Mouse (Mus musculus): ENCODE data around the gene Kif2a. TPM values are rescaled to one million over a fixed set of nuclear protein-coding genes. Genes with fewer than 3 reads are reported as not detected.
"Not testable (repeated sequence)": the region's sequence is repeated elsewhere in the genome, so short reads cannot be mapped to it uniquely, and the experiment has no call there.

Kif2a gene
- polyA plus RNA-seq, 1 experiment from 2014 or later, result 30.6 TPM

- Histone ChIP-seq H3K4me3 (replicated peaks) (peak overlapping the region; percentile 49), H3K27ac (replicated peaks) (peak overlapping the region; percentile 70), H3K36me3 (replicated peaks) (peaks cover 31% of the 10 kb centered on the region), H3K9me3 (replicated peaks) (no peaks in the 10 kb centered on the region), H3K4me2 (peak overlapping the region; percentile 51), H3K4me1 (replicated peaks) (peaks cover 56% of the 10 kb centered on the region), H3K27me3 (no peaks in the 10 kb centered on the region), H3K9ac (0 out of 2 replicates have a peak overlapping the region, but pooled peaks have one; percentile 10)
- ATAC-seq (ENCODE audit: insufficient read depth), result no peak
- 46% methylated on average over 2 of the region's 2 CpGs for WGBS (ENCODE audit: insufficient replicate concordance)
Observed at GRCm38 (mm10) chr13:107019443-107019842, 2.5 kb downstream of the Kif2a start.

- Histone ChIP-seq H3K9me3 (replicated peaks) (no peaks in the 10 kb centered on the region), H3K27me3 (no peaks in the 10 kb centered on the region), H3K36me3 (replicated peaks) (peaks cover 34% of the 10 kb centered on the region), H3K4me3 (replicated peaks) (no peak overlapping the region), H3K27ac (replicated peaks) (no peak overlapping the region; the same call in 1 of the 2 replicates), H3K4me2 (no peak overlapping the region), H3K4me1 (replicated peaks) (peaks cover 79% of the 10 kb centered on the region), H3K9ac (no peak overlapping the region)
- no peak for ATAC-seq (ENCODE audit: insufficient read depth)
- WGBS (ENCODE audit: insufficient replicate concordance), result 65% methylated on average over 2 of the region's 2 CpGs
Observed at GRCm38 (mm10) chr13:107013926-107014325, 8.0 kb downstream of the Kif2a start.

GRCm38 (mm10) chr13:107011618-107012017 lies 10.3 kb downstream of the Kif2a start:
- Histone ChIP-seq H3K27ac (replicated peaks) (no peak overlapping the region), H3K4me3 (replicated peaks) (no peak overlapping the region), H3K9me3 (replicated peaks) (no peaks in the 10 kb centered on the region), H3K9ac (no peak overlapping the region), H3K4me2 (no peak overlapping the region), H3K4me1 (replicated peaks) (peaks cover 77% of the 10 kb centered on the region), H3K27me3 (no peaks in the 10 kb centered on the region), H3K36me3 (replicated peaks) (peaks cover 20% of the 10 kb centered on the region)
- 66% methylated on average over 2 of the region's 2 CpGs for WGBS (ENCODE audit: insufficient replicate concordance)
- peak; percentile 49; the same call in 1 of the 2 replicates for ATAC-seq (ENCODE audit: insufficient read depth)

DNA sequence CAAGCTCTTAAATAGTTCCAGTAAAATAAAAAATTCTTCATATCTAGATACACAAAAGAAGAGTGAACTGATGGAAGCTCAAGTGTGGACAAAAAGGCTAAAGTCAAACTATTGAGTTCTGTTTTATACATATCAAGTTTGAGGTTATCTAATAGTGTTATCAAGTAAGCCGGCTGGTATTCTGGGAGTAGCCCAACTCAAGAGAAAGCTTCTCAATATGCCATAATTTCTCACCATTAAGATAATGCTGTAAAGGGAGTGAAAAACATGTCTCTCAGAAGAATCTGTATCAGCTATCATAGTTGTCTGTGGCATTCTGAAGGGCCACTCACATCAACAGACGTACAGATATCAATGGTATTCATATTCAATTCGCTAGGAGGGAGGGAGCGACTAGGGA lies 13.8 kb downstream of the Kif2a start:
- WGBS (ENCODE audit: insufficient replicate concordance), result 33% methylated on average over 4 of the region's 4 CpGs
- Histone ChIP-seq H3K9me3 (replicated peaks) (no peaks in the 10 kb centered on the region), H3K4me1 (replicated peaks) (peaks cover 61% of the 10 kb centered on the region), H3K9ac (no peak overlapping the region), H3K4me3 (replicated peaks) (no peak overlapping the region), H3K27ac (replicated peaks) (peak overlapping the region; percentile 55), H3K27me3 (no peaks in the 10 kb centered on the region), H3K36me3 (replicated peaks) (no peaks in the 10 kb centered on the region), H3K4me2 (peak overlapping the region; percentile 34)
- no peak for ATAC-seq (ENCODE audit: insufficient read depth)

GRCm38 (mm10) chr13:107003211-107003610 lies 18.7 kb downstream of the Kif2a start:
- 85% methylated on average over 2 of the region's 2 CpGs for WGBS (ENCODE audit: insufficient replicate concordance)
- peaks cover 69% of the 10 kb centered on the region for H3K4me1 ChIP-seq (replicated peaks)

GRCm38 (mm10) chr13:106998671-106999070 lies 23.3 kb downstream of the Kif2a start:
- Histone ChIP-seq H3K27ac (replicated peaks) (peak overlapping the region; percentile 94), H3K4me2 (peak overlapping the region; percentile 61), H3K9me3 (replicated peaks) (no peaks in the 10 kb centered on the region), H3K4me1 (replicated peaks) (peaks cover 86% of the 10 kb centered on the region), H3K36me3 (replicated peaks) (0 out of 2 replicates have a peak, but pooled peaks cover 6% of the 10 kb centered on the region), H3K4me3 (replicated peaks) (peak overlapping the region; percentile 26), H3K9ac (peak overlapping the region; percentile 26; the same call in 1 of the 2 replicates), H3K27me3 (no peaks in the 10 kb centered on the region)
- 12% methylated on average over 5 of the region's 5 CpGs for WGBS (ENCODE audit: insufficient replicate concordance)
- ATAC-seq (ENCODE audit: insufficient read depth), result peak; percentile 98

More at GRCm38 (mm10) chr13:107003211-107003610, 18.7 kb downstream of the Kif2a start:
- Histone ChIP-seq H3K27me3 (no peaks in the 10 kb centered on the region), H3K4me2 (no peak overlapping the region), H3K36me3 (replicated peaks) (no peaks in the 10 kb centered on the region), H3K4me3 (replicated peaks) (no peak overlapping the region), H3K9ac (no peak overlapping the region), H3K9me3 (replicated peaks) (no peaks in the 10 kb centered on the region), H3K27ac (replicated peaks) (peak overlapping the region; percentile 16; the same call in 1 of the 2 replicates)
- ATAC-seq (ENCODE audit: insufficient read depth), result no peak

DNA sequence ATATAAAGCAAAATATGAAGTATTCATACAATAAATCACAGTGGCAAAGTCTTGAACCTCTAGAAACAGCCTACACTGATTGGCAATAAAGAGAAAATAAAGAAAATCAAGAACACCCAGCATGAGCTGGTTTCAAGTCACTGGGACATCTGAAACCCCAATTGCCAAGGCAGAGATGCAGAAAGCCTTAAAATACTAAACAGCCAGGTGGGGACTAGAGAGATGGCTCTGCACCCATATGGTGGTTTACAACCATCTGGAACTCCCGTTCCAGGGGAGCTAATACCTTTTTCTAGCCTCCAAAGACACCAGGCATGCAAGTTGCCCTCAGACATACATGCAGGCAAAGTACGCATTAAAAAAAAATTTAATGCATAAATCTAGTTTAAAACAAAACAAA lies 23.9 kb downstream of the Kif2a start:
- Histone ChIP-seq H3K9ac (peak overlapping the region; percentile 37), H3K4me2 (peak overlapping the region; percentile 61), H3K4me3 (replicated peaks) (no peak overlapping the region), H3K27ac (replicated peaks) (peak overlapping the region; percentile 94), H3K27me3 (no peaks in the 10 kb centered on the region), H3K4me1 (replicated peaks) (peaks cover 83% of the 10 kb centered on the region), H3K36me3 (replicated peaks) (peaks cover 12% of the 10 kb centered on the region), H3K9me3 (replicated peaks) (no peaks in the 10 kb centered on the region)
- WGBS (ENCODE audit: insufficient replicate concordance), result 64% methylated on average over 2 of the region's 2 CpGs
- ATAC-seq (ENCODE audit: insufficient read depth), result no peak

- H3K27ac ChIP-seq (replicated peaks), result peak overlapping the region; percentile 94
- WGBS (ENCODE audit: insufficient replicate concordance), result 77% methylated on average over 4 of the region's 4 CpGs
- peaks cover 17% of the 10 kb centered on the region for H3K36me3 ChIP-seq (replicated peaks)
- not testable (repeated sequence) for H3K27me3 ChIP-seq; ATAC-seq (ENCODE audit: insufficient read depth); H3K4me3 ChIP-seq (replicated peaks); H3K9me3 ChIP-seq (replicated peaks)
- peaks cover 78% of the 10 kb centered on the region for H3K4me1 ChIP-seq (replicated peaks)
- 0 out of 2 replicates have a peak overlapping the region, but pooled peaks have one; percentile 23 for H3K9ac ChIP-seq
- peak overlapping the region; percentile 61 for H3K4me2 ChIP-seq
Observed at GRCm38 (mm10) chr13:106997557-106997956, 24.4 kb downstream of the Kif2a start.

- WGBS (ENCODE audit: insufficient replicate concordance), result 34% methylated on average over 2 of the region's 2 CpGs
Observed at GRCm38 (mm10) chr13:106996891-106997290, 25.0 kb downstream of the Kif2a start.

DNA sequence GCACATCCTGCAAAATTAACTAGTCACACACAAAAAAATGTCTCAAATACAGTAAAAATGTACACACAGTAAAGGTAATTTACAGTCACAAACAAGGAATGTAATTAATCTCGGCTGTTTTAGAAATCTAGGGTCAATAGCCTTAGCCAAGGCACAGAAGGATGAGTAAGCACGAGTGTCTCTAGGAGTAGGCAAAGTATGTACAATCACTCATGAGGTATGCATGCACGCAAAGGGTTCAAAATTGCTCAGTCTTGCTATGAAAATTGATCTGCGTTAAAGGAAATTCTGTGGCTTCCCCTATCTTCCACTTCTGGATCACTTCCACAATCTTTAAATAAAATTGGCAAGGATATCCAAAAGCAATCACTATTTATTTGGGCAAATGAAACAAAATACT lies 60.4 kb downstream of the Kif2a start:
- no peak for ATAC-seq (ENCODE audit: insufficient read depth)
- Histone ChIP-seq H3K9ac (no peak overlapping the region), H3K4me1 (replicated peaks) (no peaks in the 10 kb centered on the region), H3K27me3 (no peaks in the 10 kb centered on the region), H3K36me3 (replicated peaks) (peaks cover 71% of the 10 kb centered on the region), H3K4me2 (no peak overlapping the region), H3K27ac (replicated peaks) (no peak overlapping the region), H3K4me3 (replicated peaks) (no peak overlapping the region), H3K9me3 (replicated peaks) (no peaks in the 10 kb centered on the region)
- WGBS (ENCODE audit: insufficient replicate concordance), result 83% methylated on average over 4 of the region's 4 CpGs

More at GRCm38 (mm10) chr13:106996891-106997290, 25.0 kb downstream of the Kif2a start:
- Histone ChIP-seq H3K27me3 (no peaks in the 10 kb centered on the region), H3K4me3 (replicated peaks) (no peak overlapping the region), H3K9ac (0 out of 2 replicates have a peak overlapping the region, but pooled peaks have one; percentile 23), H3K27ac (replicated peaks) (peak overlapping the region; percentile 94), H3K4me1 (replicated peaks) (peaks cover 73% of the 10 kb centered on the region), H3K4me2 (peak overlapping the region; percentile 38), H3K36me3 (replicated peaks) (peaks cover 24% of the 10 kb centered on the region), H3K9me3 (replicated peaks) (no peaks in the 10 kb centered on the region)
- ATAC-seq (ENCODE audit: insufficient read depth), result no peak

DNA sequence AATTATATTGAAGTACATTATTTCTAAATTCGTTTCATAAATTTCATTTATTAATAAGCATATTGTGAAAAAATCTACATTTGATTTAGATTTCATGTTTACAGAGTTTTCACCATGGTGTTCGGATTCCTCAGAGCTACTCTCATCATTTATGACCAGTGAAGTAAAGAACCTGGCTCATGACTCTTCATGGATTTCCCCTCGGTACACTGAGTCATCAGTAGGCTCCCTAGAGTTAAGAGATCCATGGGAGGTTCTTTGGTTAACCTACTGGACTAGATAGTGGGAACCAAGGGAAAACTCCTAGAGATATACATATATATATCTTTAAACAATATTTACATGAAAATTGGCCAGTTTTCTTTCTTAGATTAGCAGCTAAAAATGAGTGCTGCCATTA lies 61.4 kb downstream of the Kif2a start:
- ATAC-seq (ENCODE audit: insufficient read depth), result no peak
- H3K27me3 ChIP-seq, result no peaks in the 10 kb centered on the region
- H3K4me1 ChIP-seq (replicated peaks), result no peaks in the 10 kb centered on the region
- H3K4me3 ChIP-seq (replicated peaks), result no peak overlapping the region
- no peaks in the 10 kb centered on the region for H3K9me3 ChIP-seq (replicated peaks)
- H3K4me2 ChIP-seq, result no peak overlapping the region
- peaks cover 74% of the 10 kb centered on the region for H3K36me3 ChIP-seq (replicated peaks)
- H3K27ac ChIP-seq (replicated peaks), result no peak overlapping the region
- WGBS (ENCODE audit: insufficient replicate concordance), result 86% methylated on average over 3 of the region's 3 CpGs
- H3K9ac ChIP-seq, result no peak overlapping the region

DNA sequence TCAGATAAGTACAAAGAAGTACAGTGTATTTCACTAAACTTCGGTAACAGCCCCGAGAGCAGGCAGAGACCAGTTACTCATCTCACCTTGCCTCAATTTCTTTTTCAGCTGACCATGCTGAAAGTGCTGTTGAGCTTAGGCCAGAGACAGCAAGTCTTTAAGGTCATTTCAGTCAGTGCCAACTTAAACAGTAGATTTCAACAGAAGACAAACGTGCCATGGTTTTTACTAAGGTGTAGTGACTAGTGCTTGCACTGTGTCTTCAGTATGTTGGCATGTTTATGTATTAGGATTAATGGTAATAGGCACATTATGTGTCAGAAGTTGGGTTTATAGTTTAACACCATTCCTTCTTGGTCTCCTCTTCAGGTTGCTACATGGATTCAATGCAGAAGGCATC lies 63.6 kb downstream of the Kif2a start:
- H3K27ac ChIP-seq (replicated peaks), result no peak overlapping the region
- H3K4me1 ChIP-seq (replicated peaks), result no peaks in the 10 kb centered on the region
- no peak for ATAC-seq (ENCODE audit: insufficient read depth)
- no peak overlapping the region for H3K9ac ChIP-seq
- no peaks in the 10 kb centered on the region for H3K27me3 ChIP-seq
- WGBS (ENCODE audit: insufficient replicate concordance), result 92% methylated on average over 3 of the region's 3 CpGs
- no peaks in the 10 kb centered on the region for H3K9me3 ChIP-seq (replicated peaks)
- peaks cover 71% of the 10 kb centered on the region for H3K36me3 ChIP-seq (replicated peaks)
- H3K4me3 ChIP-seq (replicated peaks), result no peak overlapping the region
- no peak overlapping the region for H3K4me2 ChIP-seq
